Mouse (Mus musculus) right cerebral cortex, postnatal 14 days (tissue): ENCODE data around the gene Bcl2l1.

Experiments
- DNase-seq: peaks from one replicate; pipeline ENCODE4 v3.0.0; 2022

Bcl2l1 gene

DNA sequence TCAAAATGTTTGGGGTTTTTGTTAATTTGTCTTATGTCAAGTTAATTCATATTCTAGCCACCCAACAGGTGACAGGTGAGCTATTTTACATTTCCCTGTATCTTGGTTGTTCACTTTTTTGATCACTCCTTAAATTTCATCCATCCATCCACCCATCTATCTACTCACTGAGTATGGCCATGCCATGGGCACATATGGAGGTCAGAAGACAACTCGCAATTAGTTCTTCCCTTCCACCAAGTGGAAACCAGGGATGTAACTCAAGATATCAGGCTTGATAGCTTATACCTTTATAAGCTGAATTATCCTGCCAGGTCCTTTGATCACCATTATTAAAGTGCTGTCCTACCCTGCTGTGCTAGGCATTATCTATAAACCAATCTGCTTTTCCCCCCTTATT lies 7.8 kb downstream of the Bcl2l1 start:
- DNase-seq = no peak

- DNase-seq = no peak
Measured at GRCm38 (mm10) chr2:152821566-152821965, 10.0 kb downstream of the Bcl2l1 start.

GRCm38 (mm10) chr2:152821023-152821422 lies 10.5 kb downstream of the Bcl2l1 start:
- DNase-seq = no peak

DNA sequence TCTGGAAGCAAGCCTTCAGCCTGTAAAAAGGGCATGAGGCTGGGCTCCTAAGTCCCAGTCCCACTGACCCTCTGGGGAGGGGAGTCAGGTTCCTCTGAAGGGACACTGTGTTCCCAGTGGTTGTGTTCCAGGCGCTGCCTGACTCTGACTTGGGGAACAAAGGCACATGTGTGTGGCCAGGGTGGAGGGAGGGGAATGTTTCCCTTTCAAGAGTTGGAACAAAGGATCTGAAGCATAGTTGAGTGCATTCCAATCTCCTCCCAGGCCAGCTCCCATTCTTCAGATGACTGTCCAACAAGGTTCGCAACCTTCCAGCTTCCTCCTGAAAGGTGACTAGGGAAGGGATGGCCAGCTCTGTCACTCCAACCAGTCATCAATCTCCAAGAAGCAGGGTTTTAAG lies 11.2 kb downstream of the Bcl2l1 start:
- DNase-seq = no peak

GRCm38 (mm10) chr2:152819926-152820325 lies 11.6 kb downstream of the Bcl2l1 start:
- no peak for DNase-seq

- no peak for DNase-seq
Measured at GRCm38 (mm10) chr2:152819097-152819624, 12.4 kb downstream of the Bcl2l1 start.

GRCm38 (mm10) chr2:152818679-152819078 lies 12.8 kb downstream of the Bcl2l1 start:
- DNase-seq = no peak

DNA sequence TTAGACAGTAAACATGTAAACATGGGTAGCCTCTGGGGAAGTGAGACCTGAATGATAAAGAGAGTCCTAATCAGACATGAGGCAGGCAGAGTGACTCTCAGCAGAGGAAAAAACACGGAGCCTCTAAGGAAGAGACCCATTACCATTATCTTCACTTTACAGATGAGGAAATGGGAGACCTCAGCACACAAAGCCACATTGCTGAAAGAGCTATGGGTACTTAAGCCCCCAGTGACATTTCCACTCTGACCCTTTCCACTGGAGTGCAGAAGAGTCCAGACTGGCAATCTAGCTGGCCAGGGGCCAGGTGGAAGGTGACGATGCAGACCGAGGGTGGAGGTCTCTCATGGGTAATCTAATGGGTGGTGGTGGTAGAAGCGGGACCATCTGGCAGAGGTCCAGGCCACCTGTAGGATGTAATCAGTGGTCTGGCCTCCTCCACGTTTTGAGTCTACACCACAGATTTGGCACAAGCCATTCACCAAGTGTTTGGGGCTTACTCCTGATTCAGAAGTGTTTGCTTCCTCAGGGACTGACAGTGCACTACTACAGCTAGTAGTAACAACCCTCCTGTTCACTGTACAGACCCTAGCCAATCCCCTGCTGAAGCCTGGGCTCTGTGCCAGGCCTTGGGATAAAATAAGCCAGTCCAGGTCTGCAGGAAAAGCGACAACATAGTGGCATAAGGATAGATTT lies 13.8 kb downstream of the Bcl2l1 start:
- DNase-seq = no peak

DNA sequence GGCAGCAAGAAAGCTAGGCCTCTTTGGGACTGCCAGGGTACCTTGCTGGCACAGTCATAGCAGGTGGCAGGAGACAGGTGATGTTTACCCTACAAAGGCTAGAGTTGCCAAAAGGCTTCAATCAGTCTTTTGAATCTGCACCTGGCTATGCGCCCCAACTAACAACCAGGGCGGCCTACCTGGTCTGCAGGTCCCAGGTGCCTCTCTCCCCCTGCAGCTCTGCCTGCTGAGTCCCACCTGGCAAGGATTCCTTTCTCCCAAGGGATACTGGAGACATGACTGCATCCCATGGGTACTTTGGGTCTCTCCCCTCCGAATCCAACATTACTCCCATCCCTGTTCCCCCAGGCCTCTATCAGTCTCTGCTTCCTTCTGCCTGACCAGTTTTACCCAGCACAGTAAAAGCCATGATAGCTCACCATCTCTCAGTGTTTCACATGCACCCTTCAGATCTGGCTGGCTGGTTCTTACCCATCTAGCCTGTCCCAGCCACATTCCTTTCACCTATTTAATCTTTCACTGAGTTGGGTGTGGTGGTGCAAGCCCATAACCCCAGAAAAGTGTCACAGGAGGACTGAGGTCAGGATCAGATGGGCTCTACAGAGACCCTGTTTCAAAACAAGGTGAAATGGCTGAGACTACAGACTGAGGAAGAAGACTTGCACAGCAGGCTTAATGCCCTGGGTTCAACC lies 14.7 kb downstream of the Bcl2l1 start:
- no peak for DNase-seq

DNA sequence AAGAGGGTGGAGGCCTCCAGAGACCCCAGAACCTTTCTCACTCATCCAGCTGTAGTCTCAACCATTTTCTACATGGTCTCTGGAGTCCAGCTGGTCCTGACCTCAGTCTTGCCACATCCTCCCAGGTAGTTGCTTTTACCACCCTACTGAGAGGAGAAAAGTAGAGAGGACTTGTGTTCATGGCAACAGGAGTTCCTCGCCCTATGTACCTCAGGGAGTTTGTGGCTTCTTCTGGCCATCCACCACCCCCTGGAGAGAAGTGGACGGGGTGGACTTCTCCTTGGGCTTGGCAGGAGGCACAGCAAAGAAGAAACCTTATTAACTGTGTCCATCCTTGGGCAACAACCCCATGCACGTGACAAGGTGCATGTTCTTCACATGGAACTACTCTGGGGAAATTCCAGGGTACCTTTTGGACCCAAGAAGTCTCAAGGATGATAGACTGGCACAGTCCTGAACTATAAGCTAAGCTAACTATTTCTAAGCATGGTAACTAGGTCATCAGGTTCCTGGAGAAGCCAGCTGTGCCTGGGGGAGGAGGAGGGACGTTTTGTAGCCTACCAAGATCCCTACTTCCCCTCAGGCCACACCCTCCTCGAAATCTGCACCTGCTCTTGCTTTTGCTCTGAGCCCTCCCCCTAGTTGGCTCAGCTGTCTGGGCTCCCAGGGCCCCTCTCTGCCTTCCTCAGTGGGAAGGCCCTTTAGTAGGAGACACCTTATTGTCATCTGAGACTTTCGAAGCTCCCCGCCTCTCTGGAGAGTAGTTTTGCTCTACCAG lies 15.5 kb downstream of the Bcl2l1 start:
- no peak for DNase-seq

- DNase-seq = no peak
Measured at GRCm38 (mm10) chr2:152814213-152814874, 17.2 kb downstream of the Bcl2l1 start.

GRCm38 (mm10) chr2:152813232-152813631 lies 18.3 kb downstream of the Bcl2l1 start:
- DNase-seq = no peak

- DNase-seq = no peak
Measured at GRCm38 (mm10) chr2:152811336-152812165, 20.0 kb downstream of the Bcl2l1 start.

DNA sequence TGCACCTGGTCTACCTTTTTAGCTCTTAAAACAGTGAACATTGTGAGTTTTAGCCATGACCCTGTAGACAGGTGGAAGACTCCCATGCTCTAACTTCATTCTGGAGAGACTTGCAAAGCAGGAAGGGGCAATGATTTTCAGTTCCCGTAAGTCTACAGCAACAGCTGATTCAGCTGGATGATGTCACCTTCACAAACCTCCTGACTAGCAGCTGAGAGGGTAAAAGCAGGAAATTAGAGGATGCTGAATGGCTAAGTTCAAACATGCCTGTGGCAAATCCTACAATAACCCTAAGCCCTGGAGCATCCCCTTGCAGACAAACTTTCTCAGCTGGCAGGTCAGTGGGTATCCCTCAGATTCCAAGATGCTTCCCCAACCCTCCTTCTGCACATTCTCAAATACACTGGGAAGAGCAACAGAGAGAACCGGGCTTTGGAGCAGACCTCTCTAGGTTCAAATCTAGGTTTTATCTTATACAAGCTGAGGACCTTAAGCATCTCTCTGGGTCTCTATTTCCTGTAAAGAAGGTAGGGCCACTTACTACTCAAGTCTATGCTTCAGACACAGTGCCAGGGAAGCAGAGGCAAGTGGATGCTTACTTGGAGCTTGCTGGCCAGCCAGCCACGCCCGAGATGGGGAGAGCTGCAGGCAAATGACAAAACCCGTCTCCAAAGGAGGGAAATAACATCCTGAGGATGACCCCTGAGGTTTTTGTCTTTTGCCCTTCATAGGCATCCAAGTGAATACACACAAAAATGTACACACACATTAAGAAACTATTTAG lies 21.2 kb downstream of the Bcl2l1 start:
- no peak for DNase-seq

DNA sequence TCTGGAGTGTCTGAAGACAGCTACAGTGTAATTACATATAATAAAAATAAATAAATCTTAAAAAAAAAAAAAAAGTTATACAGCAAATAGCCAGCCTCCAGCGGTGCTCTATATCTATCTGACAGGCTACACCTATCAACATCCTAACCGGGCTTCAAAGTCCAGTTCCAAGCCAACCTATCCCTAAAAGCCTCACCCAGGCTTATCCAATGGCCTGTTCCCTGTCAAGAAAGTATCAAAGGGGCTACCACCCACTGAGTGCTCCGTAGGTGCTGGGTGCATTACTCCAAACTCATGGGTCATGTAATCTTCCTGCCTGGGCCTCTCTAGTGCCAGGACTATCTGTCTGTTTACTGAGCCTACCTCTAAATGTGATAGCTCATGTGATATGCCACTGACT lies 23.4 kb downstream of the Bcl2l1 start:
- DNase-seq = no peak

DNA sequence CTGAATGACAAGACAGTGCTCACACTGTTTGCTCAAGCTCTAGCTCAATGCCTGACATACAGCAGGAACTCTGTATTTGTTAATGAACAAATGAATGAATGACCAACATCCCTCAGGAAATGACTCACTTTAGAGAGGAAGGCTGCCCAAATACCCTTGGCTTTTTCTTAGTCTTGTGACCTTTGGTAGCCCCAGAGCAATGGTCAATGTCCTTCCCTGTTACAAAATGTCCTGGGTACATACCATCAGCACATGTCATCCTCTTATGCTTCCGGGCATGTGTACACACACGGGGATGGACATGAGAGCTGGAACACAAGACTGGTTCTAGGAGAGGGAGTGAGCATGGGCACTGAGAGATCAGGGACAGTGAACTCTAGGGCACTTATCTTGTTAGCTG lies 25.5 kb downstream of the Bcl2l1 start:
- no peak for DNase-seq

- no peak for DNase-seq
Measured at GRCm38 (mm10) chr2:152805111-152805490, 26.4 kb downstream of the Bcl2l1 start.

- DNase-seq = no peak
Measured at GRCm38 (mm10) chr2:152804408-152805110, 27.0 kb downstream of the Bcl2l1 start.

GRCm38 (mm10) chr2:152803081-152803480 lies 28.4 kb downstream of the Bcl2l1 start:
- no peak for DNase-seq

- DNase-seq = no peak
Measured at GRCm38 (mm10) chr2:152802303-152802702, 29.2 kb downstream of the Bcl2l1 start.

GRCm38 (mm10) chr2:152800762-152801113 lies 30.8 kb downstream of the Bcl2l1 start:
- no peak for DNase-seq
